Mouse (Mus musculus): ENCODE data around the gene Elovl5.

- TF ChIP-seq CTCF (IDR thresholded peaks at IDR 0.05; ENCODE audit: low read depth) (no peak), EP300 (IDR thresholded peaks at IDR 0.05; ENCODE audit: low read depth) (no peak)
Observed at GRCm38 (mm10) chr9:77898551-77898950, 18.6 kb upstream of the Elovl5 start.
